Mouse (Mus musculus): Measurements from ENCODE around the gene Trappc3l.

GRCm38 (mm10) chr10:34086514-34086913 lies 49.1 kb downstream of the Trappc3l start:
- TF ChIP-seq CTCF (IDR thresholded peaks at IDR 0.05; ENCODE audit: extremely low read depth, insufficient read depth, insufficient read length, insufficient replicate concordance) (no peak), POLR2A (IDR thresholded peaks at IDR 0.05; ENCODE audit: low read depth, low read length) (no peak)

Data from spleen, adult 2 months (tissue).